13 mouse cellular contexts compared by ENCODE assay signal in the genomic region with DNA sequence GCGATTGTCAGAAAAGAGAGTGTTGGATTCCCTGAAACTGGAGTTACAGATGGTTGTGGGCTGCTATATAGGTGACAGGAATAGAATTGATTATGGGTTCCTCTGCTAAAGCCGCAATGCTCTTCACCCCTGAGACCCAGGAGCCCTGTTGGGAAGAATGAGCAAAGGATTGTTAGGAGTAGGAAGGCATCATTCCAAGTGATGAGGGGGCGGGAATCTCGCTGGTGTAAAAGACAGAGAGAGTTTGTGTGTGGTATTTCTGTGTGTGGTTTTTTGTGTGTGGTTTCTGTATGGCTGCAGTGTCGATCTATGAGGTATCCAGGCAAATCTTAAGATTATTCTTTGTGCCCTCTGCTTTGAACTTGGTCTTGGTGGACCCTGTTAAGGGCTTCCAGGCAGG. TPM values are rescaled to one million over a fixed set of nuclear protein-coding genes. Genes with fewer than 3 reads are reported as not detected.
DNase-seq lines count a peak whose midpoint lies in the region; ATAC-seq and TF ChIP-seq lines count a peak whose summit lies in the region.
"Had no signal": no experiment of that assay in that cellular context is flagged by ENCODE, and none has a peak within 500 bp of the region (broad histone marks: within the 10 kb centered on the region; RNA-seq: fewer than 3 reads in every experiment).

No protein-coding gene starts in this region.

- TF ChIP-seq EP300 in heart, adult 2 months (IDR thresholded peaks at IDR 0.05; ENCODE audit: insufficient read depth, low read depth, low read length), result no peak

- DNase-seq in left cerebral cortex, adult 18-20 months (ENCODE audit: low spot score in 2 of 2), result peak; percentile 50 to 59
- no peak for DNase-seq in left cerebral cortex, adult 11 months (ENCODE audit: low spot score)
- DNase-seq in embryonic facial prominence, embryonic 14.5 days (ENCODE audit: low spot score), result no peak
- DNase-seq in heart, adult 2 months, result no peak
- DNase-seq in yolk sac, embryonic 10.5 days (ENCODE audit: low spot score), result no peak
- DNase-seq: adrenal gland, postnatal 10 days; gastrocnemius, adult 2 months; heart, postnatal 36 days; kidney, postnatal 25 days had no signal

- no peaks in the 10 kb centered on the region for H3K36me3 ChIP-seq in embryonic facial prominence, embryonic 14.5 days (ENCODE audit: control insufficient read depth, insufficient read depth, low read length)
- H3K36me3 ChIP-seq in hindbrain, embryonic 15.5 days, result no peaks in the 10 kb centered on the region
- H3K36me3 ChIP-seq in neural tube, embryonic 13.5 days, result no peaks in the 10 kb centered on the region
- H3K36me3 ChIP-seq in heart, adult 2 months (ENCODE audit: control insufficient read depth, insufficient read depth, low read length), result no peaks in the 10 kb centered on the region

- H3K27me3 ChIP-seq in embryonic facial prominence, embryonic 14.5 days (replicated peaks; ENCODE audit: control insufficient read depth, insufficient read depth, low read length), result no peaks in the 10 kb centered on the region
- H3K27me3 ChIP-seq in hindbrain, embryonic 15.5 days, result no peaks in the 10 kb centered on the region
- peaks cover 13% of the 10 kb centered on the region for H3K27me3 ChIP-seq in neural tube, embryonic 13.5 days
- H3K27me3 ChIP-seq in heart, adult 2 months (ENCODE audit: control insufficient read depth, insufficient read depth, low read length), result no peaks in the 10 kb centered on the region

- ATAC-seq in embryonic facial prominence, embryonic 14.5 days (ENCODE audit: low read depth), result no peak
- no peak for ATAC-seq in hindbrain, embryonic 15.5 days (ENCODE audit: low FRiP score, low read depth)
- no peak for ATAC-seq in neural tube, embryonic 13.5 days (ENCODE audit: low read depth)

- peak overlapping the region; percentile 87 for H3K4me2 ChIP-seq in embryonic facial prominence, embryonic 14.5 days (ENCODE audit: low read depth, low read length)
- peak overlapping the region; percentile 76 for H3K4me2 ChIP-seq in hindbrain, embryonic 15.5 days
- peak overlapping the region; percentile 87 for H3K4me2 ChIP-seq in neural tube, embryonic 13.5 days

- no peak overlapping the region for H3K4me3 ChIP-seq in embryonic facial prominence, embryonic 14.5 days (ENCODE audit: low read depth, low read length)
- H3K4me3 ChIP-seq in hindbrain, embryonic 15.5 days, result peak overlapping the region; percentile 87
- H3K4me3 ChIP-seq in neural tube, embryonic 13.5 days, result peak overlapping the region; percentile 80; the same call in 1 of the 2 replicates
- no peak overlapping the region for H3K4me3 ChIP-seq in heart, adult 2 months

- no peak overlapping the region for H3K27ac ChIP-seq in embryonic facial prominence, embryonic 14.5 days (replicated peaks; ENCODE audit: low read depth, low read length)
- H3K27ac ChIP-seq in hindbrain, embryonic 15.5 days (replicated peaks), result 0 out of 2 replicates have a peak overlapping the region, but pooled peaks have one; percentile 87
- H3K27ac ChIP-seq in neural tube, embryonic 13.5 days (replicated peaks), result no peak overlapping the region
- H3K27ac ChIP-seq in heart, adult 2 months, result no peak overlapping the region
- H3K27ac ChIP-seq: gastrocnemius, adult 2 months had no signal

- no peak for TF ChIP-seq CTCF in heart, adult 2 months (IDR thresholded peaks at IDR 0.05)

- H3K4me1 ChIP-seq in embryonic facial prominence, embryonic 14.5 days (ENCODE audit: control insufficient read depth, insufficient read depth, low read length), result peaks cover 8% of the 10 kb centered on the region
- peaks cover 15% of the 10 kb centered on the region for H3K4me1 ChIP-seq in hindbrain, embryonic 15.5 days (replicated peaks)
- peaks cover 15% of the 10 kb centered on the region for H3K4me1 ChIP-seq in neural tube, embryonic 13.5 days (replicated peaks)
- H3K4me1 ChIP-seq in heart, adult 2 months (ENCODE audit: control insufficient read depth, insufficient read depth, low read length), result no peaks in the 10 kb centered on the region

- TF ChIP-seq POLR2A in heart, adult 2 months (IDR thresholded peaks at IDR 0.05; ENCODE audit: insufficient read depth, low read depth, low read length), result no peak

- H3K9ac ChIP-seq in embryonic facial prominence, embryonic 14.5 days (ENCODE audit: low read depth, low read length), result no peak overlapping the region
- peak overlapping the region; percentile 83 for H3K9ac ChIP-seq in hindbrain, embryonic 15.5 days
- 0 out of 2 replicates have a peak overlapping the region, but pooled peaks have one; percentile 78 for H3K9ac ChIP-seq in neural tube, embryonic 13.5 days
- H3K9ac ChIP-seq in heart, adult 2 months (ENCODE audit: low read depth, low read length), result no peak overlapping the region

- no peaks in the 10 kb centered on the region for H3K9me3 ChIP-seq in embryonic facial prominence, embryonic 14.5 days (ENCODE audit: control insufficient read depth, low read length)
- H3K9me3 ChIP-seq in hindbrain, embryonic 15.5 days, result no peaks in the 10 kb centered on the region
- no peaks in the 10 kb centered on the region for H3K9me3 ChIP-seq in neural tube, embryonic 13.5 days

- intact Hi-C loops in heart, adult 2 months (cut with DNase I), result no loop called here

- H3K79me2 ChIP-seq in heart, adult 2 months (replicated peaks; ENCODE audit: control insufficient read depth, insufficient read depth, low read length), result no peaks in the 10 kb centered on the region

- 61% methylated on average over 5 of the region's 5 CpGs for WGBS in embryonic facial prominence, embryonic 14.5 days
- WGBS in hindbrain, embryonic 15.5 days, result 64% methylated on average over 5 of the region's 5 CpGs
- 51% methylated on average over 5 of the region's 5 CpGs for WGBS in neural tube, embryonic 13.5 days
- WGBS in heart, adult 2 months, result 65% methylated on average over 5 of the region's 5 CpGs

RNA-seq across cellular contexts. Expression of gene Zkscan16, which starts 1.3 kb away (rescaled TPM):
- total RNA-seq in left cerebral cortex, adult 18-20 months (2021), result 10 to 100 TPM; 57.7 to 61.3 TPM
- polyA plus RNA-seq in embryonic facial prominence, embryonic 14.5 days (2014; fragmentation: Nextera tagmentation; extraction: Ambion mirVana), result 0.75 and 0.90 TPM in 2 replicates
- polyA plus RNA-seq in hindbrain, embryonic 15.5 days (2015; fragmentation: Nextera tagmentation; extraction: Ambion mirVana), result 2.3 and 2.4 TPM in 2 replicates
- 0.44 and 0.47 TPM in 2 replicates for polyA plus RNA-seq in neural tube, embryonic 13.5 days (2015; fragmentation: Nextera tagmentation; extraction: Ambion mirVana)
- total RNA-seq in heart, adult 2 months (2021), result under 1 TPM in 1 of 2 experiments, not detected in 1; 0.14 TPM
- 0.09 TPM in 1 of 2 replicates, not detected in the other for polyA plus RNA-seq in heart, adult 2 months (2012; rRNA removed)
- total RNA-seq: gastrocnemius, adult 2 months; heart, postnatal 36 days had no signal

RNA-seq across cellular contexts. Expression of gene Ecpas, which starts 32.1 kb away (rescaled TPM):
- total RNA-seq in left cerebral cortex, adult 18-20 months (2021), result 100 to 1,000 TPM; 132 to 133 TPM
- polyA plus RNA-seq in embryonic facial prominence, embryonic 14.5 days (2014; fragmentation: Nextera tagmentation; extraction: Ambion mirVana), result 42.4 and 46.5 TPM in 2 replicates
- 32.0 and 34.7 TPM in 2 replicates for polyA plus RNA-seq in hindbrain, embryonic 15.5 days (2015; fragmentation: Nextera tagmentation; extraction: Ambion mirVana)
- 27.0 and 30.8 TPM in 2 replicates for polyA plus RNA-seq in neural tube, embryonic 13.5 days (2015; fragmentation: Nextera tagmentation; extraction: Ambion mirVana)
- 100 to 1,000 TPM; 182 to 219 TPM for total RNA-seq in heart, adult 2 months (2021)
- 16.1 and 41.7 TPM in 2 replicates for polyA plus RNA-seq in heart, adult 2 months (2012; rRNA removed)

RNA-seq across cellular contexts. Expression of gene Ptgr1, which starts 42.2 kb away (rescaled TPM):
- total RNA-seq in left cerebral cortex, adult 18-20 months (2021), result 1 to 10 TPM; 2.1 TPM
- polyA plus RNA-seq in embryonic facial prominence, embryonic 14.5 days (2014; fragmentation: Nextera tagmentation; extraction: Ambion mirVana), result 23.8 and 28.9 TPM in 2 replicates
- 5.2 and 5.7 TPM in 2 replicates for polyA plus RNA-seq in hindbrain, embryonic 15.5 days (2015; fragmentation: Nextera tagmentation; extraction: Ambion mirVana)
- 5.8 and 6.8 TPM in 2 replicates for polyA plus RNA-seq in neural tube, embryonic 13.5 days (2015; fragmentation: Nextera tagmentation; extraction: Ambion mirVana)
- 1 to 10 TPM; 3.0 to 3.1 TPM for total RNA-seq in heart, adult 2 months (2021)
- 1.6 and 2.7 TPM in 2 replicates for polyA plus RNA-seq in heart, adult 2 months (2012; rRNA removed)

RNA-seq across cellular contexts. Expression of gene Dnajc25, which starts 50.2 kb away (rescaled TPM):
- 1 to 10 TPM; 5.7 TPM for total RNA-seq in left cerebral cortex, adult 18-20 months (2021)
- polyA plus RNA-seq in embryonic facial prominence, embryonic 14.5 days (2014; fragmentation: Nextera tagmentation; extraction: Ambion mirVana), result 19.3 and 20.0 TPM in 2 replicates
- polyA plus RNA-seq in hindbrain, embryonic 15.5 days (2015; fragmentation: Nextera tagmentation; extraction: Ambion mirVana), result 7.6 and 8.4 TPM in 2 replicates
- polyA plus RNA-seq in neural tube, embryonic 13.5 days (2015; fragmentation: Nextera tagmentation; extraction: Ambion mirVana), result 4.3 and 6.8 TPM in 2 replicates
- total RNA-seq in heart, adult 2 months (2021), result 10 to 100 TPM; 18.1 to 22.1 TPM
- 5.3 and 7.8 TPM in 2 replicates for polyA plus RNA-seq in heart, adult 2 months (2012; rRNA removed)

RNA-seq across cellular contexts. Expression of gene Gm20503, which starts 58.3 kb away (rescaled TPM):
- total RNA-seq in left cerebral cortex, adult 18-20 months (2021), result 1 to 10 TPM; 1.7 to 3.3 TPM
- polyA plus RNA-seq in embryonic facial prominence, embryonic 14.5 days (2014; fragmentation: Nextera tagmentation; extraction: Ambion mirVana), result 16.3 and 17.0 TPM in 2 replicates
- 8.9 and 12.8 TPM in 2 replicates for polyA plus RNA-seq in hindbrain, embryonic 15.5 days (2015; fragmentation: Nextera tagmentation; extraction: Ambion mirVana)
- polyA plus RNA-seq in neural tube, embryonic 13.5 days (2015; fragmentation: Nextera tagmentation; extraction: Ambion mirVana), result 4.8 and 10.0 TPM in 2 replicates
- total RNA-seq in heart, adult 2 months (2021), result 1 to 10 TPM; 5.7 TPM
- polyA plus RNA-seq in heart, adult 2 months (2012; rRNA removed), result not detected in 2 replicates
- total RNA-seq: ES-E14 had no signal
- polyA plus RNA-seq: spleen, adult 2 months had no signal

Comparison
In these comparisons a context has a peak if more than half of its experiments do, and no peak if none do; other contexts are left out.
1. DNase-seq: peak in left cerebral cortex, adult 18-20 months (2 of 2); none in left cerebral cortex, adult 11 months (single experiment), embryonic facial prominence, embryonic 14.5 days (single experiment), heart, adult 2 months (0 of 2) and yolk sac, embryonic 10.5 days (single experiment).
2. H3K4me3 ChIP-seq: peak in hindbrain, embryonic 15.5 days (single experiment) and neural tube, embryonic 13.5 days (single experiment); none in embryonic facial prominence, embryonic 14.5 days (single experiment) and heart, adult 2 months (single experiment).
3. H3K9ac ChIP-seq: peak in hindbrain, embryonic 15.5 days (single experiment) and neural tube, embryonic 13.5 days (single experiment); none in embryonic facial prominence, embryonic 14.5 days (single experiment) and heart, adult 2 months (single experiment).
4. Peak in every context shown above with its lines, with median percentiles within 50 percentile points of each other: H3K4me2 ChIP-seq.